Mouse (Mus musculus): ENCODE measurements around the gene Gdpgp1. TPM values are rescaled to one million over a fixed set of nuclear protein-coding genes. Genes with fewer than 3 reads are reported as not detected.

The Gdpgp1 gene
- total and polyA plus RNA-seq, 2 experiments from 2014 or later: 2.3 to 5.5 TPM

- ATAC-seq (ENCODE audit: insufficient read depth, low read depth): peak; percentile 67
- Histone ChIP-seq H3K4me3 (ENCODE audit: low read depth, low read length) (no peak overlapping the region), H3K36me3 (replicated peaks; ENCODE audit: control insufficient read depth, insufficient read depth, low read length) (peaks cover 56% of the 10 kb centered on the region), H3K9ac (replicated peaks; ENCODE audit: low read depth, low read length) (no peak overlapping the region), H3K27ac (ENCODE audit: low read depth) (no peak overlapping the region), H3K27me3 (ENCODE audit: control insufficient read depth, insufficient read depth, low read length) (no peaks in the 10 kb centered on the region), H3K9me3 (replicated peaks; ENCODE audit: control insufficient read depth, low read length) (no peaks in the 10 kb centered on the region), H3K4me1 (ENCODE audit: control insufficient read depth, insufficient read depth) (no peaks in the 10 kb centered on the region), H3K4me2 (ENCODE audit: low read depth, low read length) (no peak overlapping the region)
- WGBS: 30% methylated on average over 4 of the region's 4 CpGs
- DNase-seq (ENCODE audit: low spot score): peak; percentile 73
- TF ChIP-seq EP300 (IDR thresholded peaks at IDR 0.05; ENCODE audit: low read depth) (no peak), CTCF (IDR thresholded peaks at IDR 0.05; ENCODE audit: low read depth) (peak; percentile 82)
Measured at GRCm38 (mm10) chr7:80215398-80215797, 17.3 kb upstream of the Gdpgp1 start.

- no peak overlapping the region for H3K4me2 ChIP-seq (ENCODE audit: low read depth, low read length)
- no peak overlapping the region for H3K27ac ChIP-seq (ENCODE audit: low read depth)
- WGBS: 71% methylated on average over 8 of the region's 8 CpGs
- no peaks in the 10 kb centered on the region for H3K4me1 ChIP-seq (ENCODE audit: control insufficient read depth, insufficient read depth)
- DNase-seq (ENCODE audit: low spot score) (no peak), ATAC-seq (ENCODE audit: insufficient read depth, low read depth) (no peak)
- TF ChIP-seq EP300 (IDR thresholded peaks at IDR 0.05; ENCODE audit: low read depth) (no peak), CTCF (IDR thresholded peaks at IDR 0.05; ENCODE audit: low read depth) (0 out of 2 replicates have a peak, but pooled peaks have one; percentile 5)
- H3K9ac ChIP-seq (replicated peaks; ENCODE audit: low read depth, low read length): no peak overlapping the region
- H3K4me3 ChIP-seq (ENCODE audit: low read depth, low read length): no peak overlapping the region
- peaks cover 68% of the 10 kb centered on the region for H3K36me3 ChIP-seq (replicated peaks; ENCODE audit: control insufficient read depth, insufficient read depth, low read length)
- no peaks in the 10 kb centered on the region for H3K9me3 ChIP-seq (replicated peaks; ENCODE audit: control insufficient read depth, low read length)
- no peaks in the 10 kb centered on the region for H3K27me3 ChIP-seq (ENCODE audit: control insufficient read depth, insufficient read depth, low read length)
Measured at GRCm38 (mm10) chr7:80216566-80216965, 16.1 kb upstream of the Gdpgp1 start.

- Histone ChIP-seq H3K9me3 (replicated peaks; ENCODE audit: control insufficient read depth, low read length) (no peaks in the 10 kb centered on the region), H3K4me1 (ENCODE audit: control insufficient read depth, insufficient read depth) (no peaks in the 10 kb centered on the region), H3K9ac (replicated peaks; ENCODE audit: low read depth, low read length) (no peak overlapping the region), H3K36me3 (replicated peaks; ENCODE audit: control insufficient read depth, insufficient read depth, low read length) (peaks cover 72% of the 10 kb centered on the region), H3K27me3 (ENCODE audit: control insufficient read depth, insufficient read depth, low read length) (no peaks in the 10 kb centered on the region), H3K4me3 (ENCODE audit: low read depth, low read length) (no peak overlapping the region), H3K27ac (ENCODE audit: low read depth) (no peak overlapping the region), H3K4me2 (ENCODE audit: low read depth, low read length) (no peak overlapping the region)
- no peak for DNase-seq (ENCODE audit: low spot score)
- TF ChIP-seq EP300 (IDR thresholded peaks at IDR 0.05; ENCODE audit: low read depth) (no peak), CTCF (IDR thresholded peaks at IDR 0.05; ENCODE audit: low read depth) (no peak)
- 88% methylated on average over 9 of the region's 9 CpGs for WGBS
- no peak for ATAC-seq (ENCODE audit: insufficient read depth, low read depth)
Measured at GRCm38 (mm10) chr7:80218666-80219065, 14.0 kb upstream of the Gdpgp1 start.

GRCm38 (mm10) chr7:80220237-80220797, 12.3 kb upstream of the Gdpgp1 start:
- no peaks in the 10 kb centered on the region for H3K27me3 ChIP-seq (ENCODE audit: control insufficient read depth, insufficient read depth, low read length)
- ATAC-seq (ENCODE audit: insufficient read depth, low read depth) (no peak), DNase-seq (ENCODE audit: low spot score) (no peak)
- no peak overlapping the region for H3K27ac ChIP-seq (ENCODE audit: low read depth)
- H3K4me3 ChIP-seq (ENCODE audit: low read depth, low read length): no peak overlapping the region
- H3K9ac ChIP-seq (replicated peaks; ENCODE audit: low read depth, low read length): no peak overlapping the region
- H3K4me2 ChIP-seq (ENCODE audit: low read depth, low read length): no peak overlapping the region
- no peaks in the 10 kb centered on the region for H3K4me1 ChIP-seq (ENCODE audit: control insufficient read depth, insufficient read depth)
- no peaks in the 10 kb centered on the region for H3K9me3 ChIP-seq (replicated peaks; ENCODE audit: control insufficient read depth, low read length)
- peaks cover 88% of the 10 kb centered on the region for H3K36me3 ChIP-seq (replicated peaks; ENCODE audit: control insufficient read depth, insufficient read depth, low read length)
- WGBS: 92% methylated on average over 9 of the region's 9 CpGs
- TF ChIP-seq CTCF (IDR thresholded peaks at IDR 0.05; ENCODE audit: low read depth): no peak
- TF ChIP-seq EP300 (IDR thresholded peaks at IDR 0.05; ENCODE audit: low read depth): no peak

- TF ChIP-seq EP300 (IDR thresholded peaks at IDR 0.05; ENCODE audit: low read depth) (no peak), CTCF (IDR thresholded peaks at IDR 0.05; ENCODE audit: low read depth) (no peak)
- peaks cover 86% of the 10 kb centered on the region for H3K36me3 ChIP-seq (replicated peaks; ENCODE audit: control insufficient read depth, insufficient read depth, low read length)
- ATAC-seq (ENCODE audit: insufficient read depth, low read depth): no peak
Measured at GRCm38 (mm10) chr7:80221179-80221750, 11.4 kb upstream of the Gdpgp1 start.

GRCm38 (mm10) chr7:80227065-80227464, 5.6 kb upstream of the Gdpgp1 start:
- no peak overlapping the region for H3K9ac ChIP-seq (replicated peaks; ENCODE audit: low read depth, low read length)
- H3K36me3 ChIP-seq (replicated peaks; ENCODE audit: control insufficient read depth, insufficient read depth, low read length): peaks cover 52% of the 10 kb centered on the region
- no peak overlapping the region for H3K4me2 ChIP-seq (ENCODE audit: low read depth, low read length)
- H3K27me3 ChIP-seq (ENCODE audit: control insufficient read depth, insufficient read depth, low read length): no peaks in the 10 kb centered on the region
- 95% methylated on average over 4 of the region's 4 CpGs for WGBS
- H3K9me3 ChIP-seq (replicated peaks; ENCODE audit: control insufficient read depth, low read length): no peaks in the 10 kb centered on the region
- DNase-seq (ENCODE audit: low spot score): no peak
- H3K4me3 ChIP-seq (ENCODE audit: low read depth, low read length): no peak overlapping the region
- H3K4me1 ChIP-seq (ENCODE audit: control insufficient read depth, insufficient read depth): 0 out of 2 replicates have a peak, but pooled peaks cover 8% of the 10 kb centered on the region
- TF ChIP-seq EP300 (IDR thresholded peaks at IDR 0.05; ENCODE audit: low read depth) (no peak), CTCF (IDR thresholded peaks at IDR 0.05; ENCODE audit: low read depth) (no peak)
- H3K27ac ChIP-seq (ENCODE audit: low read depth): no peak overlapping the region
- ATAC-seq (ENCODE audit: insufficient read depth, low read depth): no peak

More at GRCm38 (mm10) chr7:80221179-80221750, 11.4 kb upstream of the Gdpgp1 start:
- Histone ChIP-seq H3K9ac (replicated peaks; ENCODE audit: low read depth, low read length) (no peak overlapping the region), H3K4me3 (ENCODE audit: low read depth, low read length) (no peak overlapping the region), H3K27me3 (ENCODE audit: control insufficient read depth, insufficient read depth, low read length) (no peaks in the 10 kb centered on the region), H3K27ac (ENCODE audit: low read depth) (no peak overlapping the region), H3K9me3 (replicated peaks; ENCODE audit: control insufficient read depth, low read length) (no peaks in the 10 kb centered on the region), H3K4me2 (ENCODE audit: low read depth, low read length) (no peak overlapping the region), H3K4me1 (ENCODE audit: control insufficient read depth, insufficient read depth) (no peaks in the 10 kb centered on the region)
- 77% methylated on average over 4 of the region's 4 CpGs for WGBS
- DNase-seq (ENCODE audit: low spot score): no peak

Data from heart, postnatal 0 days (tissue).